Mouse (Mus musculus): ENCODE results near the gene Ewsr1. TPM values are rescaled to one million over a fixed set of nuclear protein-coding genes. Genes with fewer than 3 reads are reported as not detected.

Gene Ewsr1
- total and polyA plus RNA-seq, 3 experiments: 452 to 1,336 (median 570) TPM

DNA sequence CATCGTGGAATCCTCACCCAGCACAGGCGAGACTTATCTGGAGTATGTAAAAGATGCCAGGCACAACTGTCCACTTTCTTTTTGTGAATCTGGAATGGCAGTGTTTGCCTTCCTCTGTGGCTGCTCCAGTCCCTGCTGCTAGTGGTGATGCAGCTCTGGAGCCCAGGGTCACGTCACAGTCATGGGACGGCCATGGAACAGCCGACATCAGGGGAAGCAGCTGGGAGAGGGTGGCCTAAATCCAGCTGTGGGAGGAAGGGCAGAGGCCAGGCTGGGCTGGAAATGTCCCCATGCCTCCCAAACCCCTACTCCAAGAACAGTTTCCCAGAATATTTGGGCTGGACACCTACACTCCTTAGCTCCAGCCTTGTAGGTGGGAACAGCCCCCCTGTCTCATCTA is 42.2 kb upstream of the Ewsr1 start:
- Histone ChIP-seq H3K27me3 (ENCODE audit: control insufficient read depth in 1 of 2, insufficient read depth in 2 of 2, low read length in 2 of 2) (no peaks in the 10 kb centered on the region), H3K79me2 (ENCODE audit: control insufficient read depth, insufficient read depth, low read length, poor library complexity) (no peaks in the 10 kb centered on the region), H3K4me3 (ENCODE audit: control insufficient read depth in 1 of 2, insufficient read depth in 1 of 2, low read depth in 2 of 2, low read length in 2 of 2) (no peak overlapping the region), H3K36me3 (ENCODE audit: control insufficient read depth in 1 of 2, insufficient read depth in 2 of 2, low read length in 2 of 2) (no peaks in the 10 kb centered on the region), H3K27ac (ENCODE audit: control insufficient read depth, low read depth, low read length) (no peak overlapping the region), H3K9me3 (replicated peaks; ENCODE audit: insufficient read depth, low read length) (no peaks in the 10 kb centered on the region), H3K4me1 (ENCODE audit: control insufficient read depth in 1 of 2, insufficient read depth in 2 of 2, low read length in 2 of 2) (peaks cover 0 to 3% of the 10 kb centered on the region in 2 experiments; a peak in 1 of 4 replicates), H3K9ac (ENCODE audit: control insufficient read depth, low read depth, low read length, poor library complexity, severe bottlenecking) (no peak overlapping the region)
- no peak for TF ChIP-seq ZMIZ1 (IDR thresholded peaks at IDR 0.05; ENCODE audit: low read depth, low read length)
- TF ChIP-seq ZNF384 (IDR thresholded peaks at IDR 0.05; ENCODE audit: low read depth, low read length): no peak
- no peak for TF ChIP-seq EP300 (IDR thresholded peaks at IDR 0.05; ENCODE audit: low read depth in 1 of 2, low read length in 2 of 2)
- TF ChIP-seq UBTF (IDR thresholded peaks at IDR 0.05; ENCODE audit: borderline replicate concordance, insufficient read depth, low read depth, low read length): no peak
- DNase-seq (ENCODE audit: low read depth, low spot score): no peak

GRCm38 (mm10) chr11:5140619-5141018 is 41.6 kb upstream of the Ewsr1 start:
- Histone ChIP-seq H3K9ac (ENCODE audit: control insufficient read depth, low read depth, low read length, poor library complexity, severe bottlenecking) (no peak overlapping the region), H3K27ac (ENCODE audit: control insufficient read depth, low read depth, low read length) (no peak overlapping the region), H3K4me3 (ENCODE audit: control insufficient read depth in 1 of 2, insufficient read depth in 1 of 2, low read depth in 2 of 2, low read length in 2 of 2) (no peak overlapping the region), H3K27me3 (ENCODE audit: control insufficient read depth in 1 of 2, insufficient read depth in 2 of 2, low read length in 2 of 2) (no peaks in the 10 kb centered on the region), H3K79me2 (ENCODE audit: control insufficient read depth, insufficient read depth, low read length, poor library complexity) (no peaks in the 10 kb centered on the region), H3K36me3 (ENCODE audit: control insufficient read depth in 1 of 2, insufficient read depth in 2 of 2, low read length in 2 of 2) (no peaks in the 10 kb centered on the region), H3K4me1 (ENCODE audit: control insufficient read depth in 1 of 2, insufficient read depth in 2 of 2, low read length in 2 of 2) (peaks cover 0 to 3% of the 10 kb centered on the region in 2 experiments; a peak in 1 of 4 replicates), H3K9me3 (replicated peaks; ENCODE audit: insufficient read depth, low read length) (no peaks in the 10 kb centered on the region)
- DNase-seq (ENCODE audit: low read depth, low spot score): peak; percentile 86
- TF ChIP-seq RAD21 (IDR thresholded peaks at IDR 0.05; ENCODE audit: low read depth, low read length) (no peak), ZMIZ1 (IDR thresholded peaks at IDR 0.05; ENCODE audit: low read depth, low read length) (no peak), RCOR1 (IDR thresholded peaks at IDR 0.05; ENCODE audit: low read depth, low read length) (peak; percentile 74; the same call in 1 of the 2 replicates), MYC (IDR thresholded peaks at IDR 0.05; ENCODE audit: low read depth, low read length) (no peak), CHD1 (IDR thresholded peaks at IDR 0.05; ENCODE audit: low read depth, low read length) (no peak), ETS1 (IDR thresholded peaks at IDR 0.05; ENCODE audit: low read depth, low read length) (0 out of 2 replicates have a peak, but pooled peaks have one; percentile 24), JUND (IDR thresholded peaks at IDR 0.05; ENCODE audit: low read depth, low read length) (no peak), NELFE (IDR thresholded peaks at IDR 0.05; ENCODE audit: low read depth, low read length) (no peak), MXI1 (IDR thresholded peaks at IDR 0.05; ENCODE audit: low read depth, low read length) (no peak), CHD2 (IDR thresholded peaks at IDR 0.05; ENCODE audit: low read length) (no peak), ZKSCAN1 (IDR thresholded peaks at IDR 0.05; ENCODE audit: low read depth, low read length) (no peak), TAL1 (IDR thresholded peaks at IDR 0.05; ENCODE audit: low read length) (peak; percentile 32; the same call in 1 of the 2 replicates), HCFC1 (IDR thresholded peaks at IDR 0.05; ENCODE audit: low read depth, low read length) (no peak), TBP (IDR thresholded peaks at IDR 0.05; ENCODE audit: low read depth, low read length) (peak; percentile 43; the same call in 1 of the 2 replicates), POLR2AphosphoS2 (IDR thresholded peaks at IDR 0.05; ENCODE audit: low read length) (no peak), TCF12 (IDR thresholded peaks at IDR 0.05; ENCODE audit: low read depth, low read length) (peak; percentile 34), EP300 (IDR thresholded peaks at IDR 0.05; ENCODE audit: low read depth in 1 of 2, low read length in 2 of 2) (peak; percentile 43 to 56; a peak in 3 of 4 replicates), MAX (IDR thresholded peaks at IDR 0.05; ENCODE audit: low read length) (no peak), GATA1 (IDR thresholded peaks at IDR 0.05; ENCODE audit: low read depth, low read length) (peak; percentile 32; the same call in 1 of the 2 replicates), MYB (IDR thresholded peaks at IDR 0.05; ENCODE audit: low read depth, low read length) (no peak), MEF2A (IDR thresholded peaks at IDR 0.05; ENCODE audit: extremely low read depth, insufficient replicate concordance, low read depth, low read length, poor library complexity, severe bottlenecking) (no peak), ELF1 (IDR thresholded peaks at IDR 0.05; ENCODE audit: low read depth, low read length) (no peak)
